Mouse (Mus musculus) heart, adult 2 months (tissue): ENCODE data around the gene Mpped2. TPM values are rescaled to one million over a fixed set of nuclear protein-coding genes. Genes with fewer than 3 reads are reported as not detected.

Experiments
- DNase-seq, 2 experiments: peaks; one replicate each; pipeline ENCODE4 v3.0.0; 2021
- H3K27ac ChIP-seq: fragments of 200-600 bp; 2 replicates; pipeline ENCODE4 v1.8.1; 2022
- H3K27me3 ChIP-seq: fragments of 200-500 bp; 2 replicates; pipeline ENCODE4 v1.6.1; 2012; ENCODE audit warnings: mild to moderate bottlenecking, low read length, inconsistent platforms, mixed read lengths; ENCODE audit not compliant: control insufficient read depth, insufficient read depth
- H3K36me3 ChIP-seq: fragments of 200-500 bp; 2 replicates; pipeline ENCODE4 v1.6.1; 2012; ENCODE audit warnings: low read length, inconsistent platforms; ENCODE audit not compliant: control insufficient read depth, insufficient read depth
- H3K4me1 ChIP-seq: fragments of 200-500 bp; 2 replicates; pipeline ENCODE4 v1.6.1; 2011; ENCODE audit warnings: low read length; ENCODE audit not compliant: control insufficient read depth, insufficient read depth
- H3K4me3 ChIP-seq: fragments of 200-600 bp; 2 replicates; pipeline ENCODE4 v1.8.1; 2022
- H3K79me2 ChIP-seq: fragments of 200-500 bp; replicated peaks from 2 replicates; pipeline ENCODE4 v1.6.1; 2012; ENCODE audit warnings: mild to moderate bottlenecking, inconsistent platforms, low read length, moderate library complexity, mixed read lengths; ENCODE audit not compliant: control insufficient read depth, insufficient read depth
- H3K9ac ChIP-seq: fragments of 200-500 bp; 2 replicates; pipeline ENCODE4 v1.6.1; 2012; ENCODE audit warnings: low read depth, mild to moderate bottlenecking, control low read depth, inconsistent platforms, low read length, mixed read lengths
- CTCF ChIP-seq: fragments of 200-600 bp; IDR thresholded peaks from 2 replicates; pipeline ENCODE4 v1.8.1; 2022; ENCODE audit warnings: antibody characterized with exemption, mild to moderate bottlenecking, moderate library complexity
- EP300 ChIP-seq: fragments of 200-500 bp; IDR thresholded peaks from 2 replicates; pipeline ENCODE4 v1.6.1; 2011; ENCODE audit warnings: low read depth, low read length, control low read depth; ENCODE audit not compliant: insufficient read depth
- POLR2A ChIP-seq: fragments of 200-500 bp; IDR thresholded peaks from 2 replicates; pipeline ENCODE4 v1.6.1; 2011; ENCODE audit warnings: mild to moderate bottlenecking, low read depth, low read length, control low read depth; ENCODE audit not compliant: insufficient read depth
- WGBS: fragments of 180-500 bp; shearing (Covaris S2); methylation state at CpG from one replicate; pipeline ENCODE4 v1.1.7; 2018; 5-methylcytosine and 5-hydroxymethylcytosine counted together
- intact Hi-C: fragments of 180-260 bp; cut with DNase I; formaldehyde crosslinking; loops from one replicate; pipeline ENCODE4 v1.15.1; 2025
- polyA plus RNA-seq: library from polyadenylated mRNA; depleted of rRNA; stranded (reverse); fragments of >200 nt; gene quantifications from 2 replicates; pipeline ENCODE4 v1.2.3, GENCODE M21; 2012
- total RNA-seq, 2 experiments: library from RNA; stranded (reverse); gene quantifications; 2 replicates each; pipeline ENCODE4 v1.2.3; 2021

Gene Mpped2
- total and polyA plus RNA-seq, 3 experiments = 8.0 to 23.7 (median 20.7) TPM

GRCm38 (mm10) chr2:106896024-106896384 lies 202.9 kb downstream of the Mpped2 start:
- intact Hi-C loops = no loop called here
- Histone ChIP-seq H3K27me3 (no peaks in the 10 kb centered on the region), H3K27ac (no peak overlapping the region), H3K36me3 (no peaks in the 10 kb centered on the region), H3K4me1 (no peaks in the 10 kb centered on the region), H3K79me2 (no peaks in the 10 kb centered on the region), H3K4me3 (no peak overlapping the region), H3K9ac (no peak overlapping the region)
- WGBS = 60% methylated on average over 4 of the region's 4 CpGs
- TF ChIP-seq CTCF (no peak), EP300 (no peak), POLR2A (no peak)
- no peak for DNase-seq

GRCm38 (mm10) chr2:106911951-106912480 lies 218.9 kb downstream of the Mpped2 start:
- intact Hi-C loops = no loop called here
- Histone ChIP-seq H3K79me2 (no peaks in the 10 kb centered on the region), H3K36me3 (no peaks in the 10 kb centered on the region), H3K27ac (no peak overlapping the region), H3K9ac (no peak overlapping the region), H3K4me1 (no peaks in the 10 kb centered on the region), H3K27me3 (no peaks in the 10 kb centered on the region), H3K4me3 (no peak overlapping the region)
- 83% methylated on average over 6 of the region's 6 CpGs for WGBS
- TF ChIP-seq POLR2A = no peak
- no peak for TF ChIP-seq CTCF
- TF ChIP-seq EP300 = no peak
- no peak for DNase-seq
